Mouse (Mus musculus) Patski (cell line): ENCODE data around the gene Nelfe. TPM values are rescaled to one million over a fixed set of nuclear protein-coding genes. Genes with fewer than 3 reads are reported as not detected.
A peak's percentile ranks its signal among the peaks of the same experiment; 100 is the strongest.
"Not testable (repeated sequence)": the region's sequence is repeated elsewhere in the genome, so short reads cannot be mapped to it uniquely, and the experiment has no call there.

Source experiments
- ATAC-seq: fragments of 100-300 bp; one replicate; pipeline ENCODE4 v1.8.0; 2021
- CTCF ChIA-PET: fragments of 350-600 bp; sonication (Branson Sonifier 250); formaldehyde crosslinking; loops from one replicate; lab custom pipeline; 2022; ENCODE audit warnings: inconsistent platforms; lab: Charles Lee
- POLR2A ChIA-PET: fragments of 350-600 bp; sonication (Branson Sonifier 250); formaldehyde crosslinking; loops from one replicate; lab custom pipeline; 2022; ENCODE audit warnings: antibody characterized with exemption, inconsistent platforms; lab: Charles Lee
- DNase-seq: peaks from one replicate; pipeline ENCODE4 v3.0.0-alpha.2; 2011; ENCODE audit warnings: low read depth, low spot score
- H3K27me3 ChIP-seq: fragments of 371-371 bp; one replicate; pipeline ENCODE4 v1.5.1; 2021
- CTCF ChIP-seq: fragments of 100-300 bp; IDR thresholded peaks from one replicate; pipeline ENCODE4 v1.5.1; 2021
- in situ Hi-C: fragments of 300-500 bp; cut with MboI; formaldehyde crosslinking; loops from 3 replicates; pipeline ENCODE4 v1.11.1; 2018; ENCODE audit warnings: low pct_unique_long_range_greater_than_20kb, mixed read lengths
- polyA plus RNA-seq: library from polyadenylated mRNA; unstranded; gene quantifications from one replicate; pipeline ENCODE4 v1.2.3, GENCODE M21; 2021

Nelfe gene
- polyA plus RNA-seq, 1 experiment from 2014 or later: 73.2 TPM

DNA sequence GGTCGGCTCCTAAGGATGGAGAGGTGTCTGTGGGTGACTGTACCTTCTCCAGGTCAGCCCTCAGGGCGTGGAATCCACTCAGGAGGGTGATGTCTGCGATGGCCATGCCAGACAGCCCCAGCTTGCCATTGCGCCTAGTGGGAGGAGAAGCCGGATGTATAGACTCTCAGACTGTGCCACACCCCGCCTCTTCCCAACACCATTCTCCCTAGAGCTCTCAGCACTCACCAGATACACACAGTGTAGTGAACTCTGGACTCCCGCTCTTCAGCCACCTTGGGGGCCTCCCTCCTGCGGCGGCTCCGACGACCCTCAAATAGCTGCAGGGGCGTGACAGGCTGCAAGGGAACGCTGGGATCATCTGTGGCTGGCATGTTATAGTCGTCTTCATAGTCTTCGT, 38.9 kb upstream of the Nelfe start:
- in situ Hi-C loops: loop anchor here (5.0 kb wide), 1 partner anchor 79 kb away; no protein-coding TSS in a partner anchor
- ChIA-PET CTCF (no interaction called here), POLR2A (no interaction called here)
- TF ChIP-seq CTCF: no peak
- DNase-seq (no peak), ATAC-seq (peak; percentile 1)
- H3K27me3 ChIP-seq: no peaks in the 10 kb centered on the region

DNA sequence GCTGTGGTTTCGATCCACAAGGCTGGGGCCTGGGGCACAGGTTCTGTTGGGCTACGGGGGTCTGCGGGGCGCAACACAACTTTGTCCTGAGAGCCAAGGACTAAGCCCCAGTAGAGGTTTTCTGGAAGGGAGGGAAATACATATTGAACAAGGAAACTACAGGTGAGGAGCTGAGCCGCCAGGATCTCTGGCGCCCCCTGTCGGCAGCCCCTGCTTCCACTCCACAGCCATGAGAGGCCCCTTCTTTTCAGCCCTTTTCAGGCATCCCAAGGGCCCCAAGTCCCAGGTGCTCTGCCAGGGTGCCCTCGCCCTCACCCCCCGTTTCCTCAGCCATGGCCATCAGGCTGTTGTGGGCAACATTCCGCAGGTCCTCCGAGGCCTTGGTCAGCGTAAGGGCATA, 36.4 kb upstream of the Nelfe start:
- DNase-seq, POLR2A ChIA-PET, ATAC-seq, CTCF ChIA-PET, H3K27me3 ChIP-seq: not testable (repeated sequence)
- in situ Hi-C loops: loop anchor here (5.0 kb wide), 1 partner anchor 81 kb away; no protein-coding TSS in a partner anchor

- TF ChIP-seq CTCF: no peak
- CTCF ChIA-PET: no interaction called here
- in situ Hi-C loops: loop anchor here (5.0 kb wide), 1 partner anchor 83 kb away; no protein-coding TSS in a partner anchor
- ATAC-seq (no peak), DNase-seq (no peak)
- H3K27me3 ChIP-seq: no peaks in the 10 kb centered on the region
- POLR2A ChIA-PET: no interaction called here
These were observed 35.3 kb upstream of the Nelfe start for GRCm38 (mm10) chr17:34814818-34815370.

DNA sequence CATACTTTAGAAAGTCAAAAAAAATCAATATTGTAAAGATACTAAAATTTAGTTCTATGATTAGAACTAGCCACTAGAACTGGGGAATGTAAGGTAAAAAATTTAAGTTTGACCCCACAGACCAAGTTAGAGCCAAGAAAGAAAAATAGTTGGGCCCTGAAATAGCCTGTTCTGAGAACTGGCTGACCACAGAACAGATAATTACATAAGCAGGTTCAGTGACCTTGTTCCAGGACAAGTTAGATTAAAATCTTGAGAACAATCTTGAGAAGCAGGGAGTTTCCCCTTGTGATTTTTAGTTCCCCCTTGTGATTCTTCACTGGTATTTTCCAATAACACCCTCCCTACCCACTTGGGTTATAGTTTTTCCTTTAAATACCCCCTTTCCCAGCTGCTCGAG, 19.4 kb upstream of the Nelfe start:
- H3K27me3 ChIP-seq, in situ Hi-C loops, DNase-seq, CTCF ChIA-PET, ATAC-seq: not testable (repeated sequence)
- POLR2A ChIA-PET: interaction anchor here (0.6 kb wide), 1 partner anchor 287 kb away, joined by 8 read pairs; no protein-coding TSS in a partner anchor

GRCm38 (mm10) chr17:34836155-34836855, 13.9 kb upstream of the Nelfe start:
- TF ChIP-seq CTCF: no peak
- POLR2A ChIA-PET: no interaction called here
- peak; percentile 20 for ATAC-seq
- in situ Hi-C loops: no loop called here
- H3K27me3 ChIP-seq: no peaks in the 10 kb centered on the region
- CTCF ChIA-PET: no interaction called here
- no peak for DNase-seq

DNA sequence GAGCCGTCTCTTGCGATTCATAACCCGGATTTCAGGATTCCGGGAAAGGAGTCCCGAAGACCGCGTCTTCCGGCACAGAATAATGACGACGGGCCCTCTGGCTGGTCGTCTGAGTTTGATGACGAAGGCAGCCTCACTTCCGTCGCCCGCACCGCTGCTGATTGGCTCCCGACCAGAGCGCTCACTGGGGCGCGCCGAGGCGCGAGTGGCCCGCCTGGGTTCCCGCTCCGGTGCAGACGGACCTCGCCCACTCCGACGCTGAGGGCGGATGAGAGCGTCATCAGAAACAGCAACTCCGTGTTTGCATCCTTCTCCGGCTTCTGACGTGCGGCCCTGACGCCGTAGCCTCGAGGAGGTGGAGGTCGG, 13.4 kb upstream of the Nelfe start, which contains the start of the genes Stk19 and Dxo:
TSS of gene Stk19 (minus strand) at position 90 of the 366 bp plus-strand sequence.
TSS of gene Dxo (plus strand) at position 164 of the 366 bp plus-strand sequence.
- H3K27me3 ChIP-seq: no peaks in the 10 kb centered on the region
- ATAC-seq (peak; percentile 78), DNase-seq (peak; percentile 85)
- CTCF ChIA-PET: no interaction called here
- POLR2A ChIA-PET: no interaction called here
- in situ Hi-C loops: no loop called here
- no peak for TF ChIP-seq CTCF

GRCm38 (mm10) chr17:34837464-34838324, 12.5 kb upstream of the Nelfe start:
- ChIA-PET CTCF (no interaction called here), POLR2A (no interaction called here)
- H3K27me3 ChIP-seq: no peaks in the 10 kb centered on the region
- in situ Hi-C loops: no loop called here
- no peak for TF ChIP-seq CTCF
- ATAC-seq (peak; percentile 4), DNase-seq (no peak)

GRCm38 (mm10) chr17:34838785-34839184, 11.4 kb upstream of the Nelfe start:
- DNase-seq (no peak), ATAC-seq (no peak)
- no peaks in the 10 kb centered on the region for H3K27me3 ChIP-seq
- in situ Hi-C loops: no loop called here
- POLR2A ChIA-PET: no interaction called here
- CTCF ChIA-PET: no interaction called here
- no peak for TF ChIP-seq CTCF

DNA sequence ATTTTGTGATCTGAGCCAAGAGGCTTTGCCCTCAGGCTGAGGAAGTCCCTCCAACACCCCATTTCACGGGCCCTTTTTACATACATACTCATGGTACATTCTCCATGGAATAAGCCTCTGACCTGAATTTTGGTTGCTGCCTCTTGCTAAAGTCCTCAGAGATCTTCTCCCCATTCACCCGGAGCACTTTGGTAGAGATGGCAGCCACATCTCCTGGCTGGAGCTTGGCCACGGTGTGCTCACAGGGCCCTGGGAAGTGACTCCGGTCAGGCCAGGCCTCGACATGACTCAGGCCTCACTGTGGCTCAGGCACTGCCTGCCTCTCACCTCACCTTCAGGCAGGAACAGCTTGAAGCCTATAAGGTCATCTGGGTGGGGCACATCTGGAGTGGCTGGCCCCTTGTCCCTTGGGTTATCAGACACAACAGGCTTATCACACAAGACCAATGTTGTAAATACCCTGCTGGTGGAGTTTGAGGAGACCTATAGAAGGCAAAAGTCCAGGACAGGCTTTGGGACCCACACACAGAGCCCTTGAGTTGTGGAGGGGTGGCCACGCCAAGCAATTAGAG, 9.4 kb upstream of the Nelfe start:
- ChIA-PET POLR2A (no interaction called here), CTCF (no interaction called here)
- ATAC-seq (no peak), DNase-seq (no peak)
- no peaks in the 10 kb centered on the region for H3K27me3 ChIP-seq
- no peak for TF ChIP-seq CTCF
- in situ Hi-C loops: loop anchor here (10.0 kb wide), 1 partner anchor 404 kb away; the partner anchor contains the start of gene Ddx39b

GRCm38 (mm10) chr17:34844884-34845283, 5.3 kb upstream of the Nelfe start:
- ATAC-seq: no peak
- no peak for TF ChIP-seq CTCF
- ChIA-PET CTCF (no interaction called here), POLR2A (no interaction called here)
- no peaks in the 10 kb centered on the region for H3K27me3 ChIP-seq
- DNase-seq: no peak
- in situ Hi-C loops: loop anchor here (10.0 kb wide), 1 partner anchor 400 kb away; the partner anchor contains the start of gene Ddx39b
